Mouse (Mus musculus): Measurements from ENCODE around the gene 9530068E07Rik.

GRCm38 (mm10) chr11:52405196-52405688 lies 9.0 kb downstream of the 9530068E07Rik start:
- no peak for TF ChIP-seq CHD1 (IDR thresholded peaks at IDR 0.05; ENCODE audit: low read depth, low read length)
- no peak for TF ChIP-seq POLR2A (IDR thresholded peaks at IDR 0.05; ENCODE audit: low read depth, low read length)
- no peak for TF ChIP-seq MEF2A (IDR thresholded peaks at IDR 0.05; ENCODE audit: borderline replicate concordance, low read depth, low read length)
- no peak for TF ChIP-seq IRF4 (IDR thresholded peaks at IDR 0.05; ENCODE audit: low read depth, low read length)
- no peak for TF ChIP-seq ZMIZ1 (IDR thresholded peaks at IDR 0.05; ENCODE audit: low read depth, low read length)
